Mouse (Mus musculus): ENCODE measurements around the gene Vmn2r52. TPM values are rescaled to one million over a fixed set of nuclear protein-coding genes. Genes with fewer than 3 reads are reported as not detected.
"Not testable (repeated sequence)": the region's sequence is repeated elsewhere in the genome, so short reads cannot be mapped to it uniquely, and the experiment has no call there.

The Vmn2r52 gene
- not detected in 2 replicates for polyA plus RNA-seq (2012; rRNA removed)

DNA sequence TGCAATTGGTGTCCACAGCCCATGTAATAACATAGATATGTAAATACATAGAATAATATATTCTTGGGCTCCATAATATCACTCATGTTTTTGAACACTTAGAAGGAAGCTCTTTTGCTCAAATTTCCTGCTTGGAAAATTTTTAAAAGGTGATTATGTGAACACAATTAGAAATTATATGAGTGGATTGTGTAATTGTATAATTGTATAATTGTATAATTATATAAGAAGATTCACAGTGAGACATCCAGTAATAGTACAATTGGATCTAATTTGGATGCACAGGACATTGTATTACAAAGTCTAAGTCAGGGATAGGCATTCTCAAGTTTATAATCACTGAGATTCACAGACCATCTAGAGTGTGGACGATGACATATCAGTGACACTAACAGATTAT is at the start of gene Vmn2r52:
Gene Vmn2r52, minus strand, starts transcription at position 101 of the 400 bp plus-strand sequence.
- TF ChIP-seq CTCF (IDR thresholded peaks at IDR 0.05; ENCODE audit: borderline replicate concordance, extremely low read depth, insufficient read depth, insufficient read length) (no peak), POLR2A (IDR thresholded peaks at IDR 0.05; ENCODE audit: borderline replicate concordance, extremely low read depth, insufficient read depth, insufficient read length, poor library complexity, severe bottlenecking) (no peak)
- no peak for DNase-seq (ENCODE audit: low read depth)

DNA sequence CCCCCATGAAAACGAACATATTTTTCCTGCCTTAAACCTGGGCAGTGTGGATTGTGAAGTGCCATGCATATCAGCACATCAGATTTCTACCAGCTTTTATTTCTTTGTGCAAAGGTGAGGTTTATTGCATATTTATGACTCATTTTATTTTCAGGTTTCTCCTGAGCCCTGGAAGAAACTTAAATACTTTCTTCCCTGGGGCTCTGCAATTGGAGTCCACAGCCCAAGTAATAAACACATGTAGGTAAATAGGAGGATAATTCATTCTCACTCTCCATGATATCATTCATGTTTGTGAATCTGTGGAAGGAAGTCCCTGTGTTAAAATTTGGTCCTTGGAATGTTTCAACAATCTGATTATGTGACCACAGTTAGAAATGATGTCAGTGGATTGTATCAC is 70.7 kb downstream of the Vmn2r52 start, which contains the start of gene Vmn2r51:
Gene Vmn2r51, minus strand, starts transcription at position 101 of the 400 bp plus-strand sequence.
- DNase-seq (ENCODE audit: low read depth) = not testable (repeated sequence)

Other genes with a start within 250 kb of the Vmn2r52 start
- gene Vmn2r48, start 223.0 kb downstream of the Vmn2r52 start, polyA plus RNA-seq (2012; rRNA removed) = not detected in 2 replicates
- not detected in 2 replicates for gene Vmn2r49, start 184.3 kb downstream of the Vmn2r52 start, polyA plus RNA-seq (2012; rRNA removed)
- not detected in 2 replicates for gene Vmn2r50, start 123.3 kb downstream of the Vmn2r52 start, polyA plus RNA-seq (2012; rRNA removed)
- not detected in 2 replicates for gene Vmn2r51, start 70.8 kb downstream of the Vmn2r52 start, polyA plus RNA-seq (2012; rRNA removed)
- gene Vmn1r66, start 101.4 kb upstream of the Vmn2r52 start, polyA plus RNA-seq (2012; rRNA removed) = not detected in 2 replicates

Measured in brain, embryonic 14.5 days (tissue).